Mouse (Mus musculus) adipocyte (in vitro differentiated cells): ENCODE results near the gene Cisd1.
A peak's percentile ranks its signal among the peaks of the same experiment; 100 is the strongest.
"Not testable (repeated sequence)": the region's sequence is repeated elsewhere in the genome, so short reads cannot be mapped to it uniquely, and the experiment has no call there.

ENCODE experiments used
- DNase-seq: peaks from one replicate; pipeline ENCODE4 v3.0.0-alpha.2; 2016; ENCODE audit warnings: low spot score

Gene Cisd1

GRCm38 (mm10) chr10:71344579-71345143 is at the start of gene Cisd1:
TSS of gene Cisd1 (minus strand) at chr10:71344954.
- DNase-seq: peak; percentile 93

DNA sequence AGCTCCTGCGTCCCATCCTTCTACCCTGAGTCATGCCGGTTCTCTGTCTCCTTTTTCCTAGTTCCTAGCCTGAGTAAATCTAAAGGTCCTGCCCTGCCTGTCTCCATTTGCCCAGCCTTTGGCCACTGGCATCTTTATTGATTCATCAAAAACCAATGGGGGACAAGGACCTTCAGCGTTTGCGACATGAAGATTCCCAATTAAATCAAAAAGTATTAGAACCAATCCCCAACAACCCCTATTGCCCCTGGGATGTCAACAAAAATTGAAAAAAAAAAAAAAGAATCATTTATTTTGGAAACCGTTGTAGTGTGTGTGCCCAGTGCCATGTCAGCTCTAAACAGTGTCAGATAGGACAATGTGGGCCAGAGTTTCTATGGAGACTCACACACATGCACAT is 44.6 kb upstream of the Cisd1 start:
- DNase-seq: no peak

GRCm38 (mm10) chr10:71384159-71385044 is 39.6 kb upstream of the Cisd1 start:
- no peak for DNase-seq

DNA sequence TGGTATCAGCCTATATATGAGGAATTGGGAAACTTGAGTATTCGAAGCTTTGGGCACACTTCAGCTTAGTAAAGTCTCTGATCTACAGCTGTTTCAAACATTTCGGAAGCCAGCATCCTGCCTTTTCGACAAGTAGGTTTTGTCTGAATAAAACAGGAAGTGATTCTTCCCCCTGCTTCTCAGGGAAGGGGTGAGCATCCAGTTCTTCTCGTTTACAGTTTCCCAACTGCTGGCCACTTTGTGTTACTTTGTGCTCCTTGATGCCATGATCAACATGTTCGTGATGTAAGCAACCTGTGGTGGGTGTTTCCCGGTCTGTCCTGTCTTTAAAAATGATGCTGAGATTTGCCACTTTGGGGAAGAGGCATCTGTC is 38.8 kb upstream of the Cisd1 start:
- DNase-seq: not testable (repeated sequence)

GRCm38 (mm10) chr10:71382858-71383551 is 38.3 kb upstream of the Cisd1 start:
- DNase-seq: no peak

- no peak for DNase-seq
Measured at GRCm38 (mm10) chr10:71382109-71382508, 37.4 kb upstream of the Cisd1 start.

GRCm38 (mm10) chr10:71381471-71382033 is 36.8 kb upstream of the Cisd1 start:
- DNase-seq: no peak

GRCm38 (mm10) chr10:71380406-71380805 is 35.7 kb upstream of the Cisd1 start:
- no peak for DNase-seq

DNA sequence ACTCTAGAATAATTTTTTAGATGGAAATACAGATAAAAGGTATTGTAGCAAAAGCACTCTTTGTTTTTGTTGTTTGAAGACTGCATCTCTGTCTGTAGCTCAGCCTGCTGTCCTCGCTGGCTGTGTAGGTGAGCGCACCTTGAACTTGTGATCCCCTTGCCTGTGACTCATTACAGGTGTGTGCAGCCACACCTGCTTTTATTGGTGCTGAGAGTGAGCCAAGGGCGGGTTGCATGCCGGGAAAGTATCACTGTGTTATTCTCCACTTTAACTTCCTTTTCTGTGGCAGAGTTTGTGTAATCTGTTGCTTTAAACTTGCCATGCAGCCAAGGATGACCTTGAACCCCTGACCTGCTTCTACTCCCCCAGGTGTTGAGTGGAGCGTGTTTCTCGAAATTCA is 31.3 kb upstream of the Cisd1 start:
- no peak for DNase-seq

DNA sequence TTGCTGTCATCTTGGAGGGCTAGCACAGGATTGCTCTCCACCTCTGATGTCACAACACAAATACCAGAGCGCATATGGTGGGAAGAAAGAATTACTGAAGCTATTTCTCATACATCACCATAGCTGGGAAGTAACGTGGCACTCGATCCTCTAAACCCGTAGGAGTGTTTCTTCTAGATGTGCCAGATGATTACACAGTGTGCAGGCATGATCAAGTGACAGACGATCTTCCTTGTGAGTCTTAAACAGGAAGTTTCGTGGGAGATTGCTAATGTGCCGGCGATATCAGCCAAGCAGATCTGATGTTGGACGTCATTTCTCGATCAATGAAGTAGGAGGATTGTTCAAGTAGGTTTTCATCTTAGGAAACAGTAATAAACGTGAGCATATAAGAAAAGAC is 29.0 kb upstream of the Cisd1 start:
- no peak for DNase-seq

GRCm38 (mm10) chr10:71371881-71372280 is 27.1 kb upstream of the Cisd1 start:
- DNase-seq: no peak

DNA sequence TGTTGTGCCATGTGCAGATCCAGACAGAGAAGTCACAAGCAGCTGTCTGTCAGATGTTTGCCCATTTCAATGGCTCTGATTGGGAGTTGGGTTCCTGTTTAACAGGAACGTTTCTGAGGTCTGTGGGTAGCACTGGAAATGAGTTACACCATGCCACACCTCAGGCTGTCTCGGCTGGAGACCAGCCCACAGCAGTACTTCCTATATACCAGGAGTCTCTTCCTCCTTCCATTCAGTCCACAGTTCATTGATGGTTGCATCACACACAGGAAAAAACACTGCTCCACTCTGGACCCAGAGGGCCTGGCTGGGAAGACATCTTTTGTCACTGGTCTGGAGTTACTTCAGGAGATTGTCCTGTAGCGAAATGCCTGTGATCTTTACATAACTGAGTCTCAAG is 24.7 kb upstream of the Cisd1 start:
- DNase-seq: no peak

DNA sequence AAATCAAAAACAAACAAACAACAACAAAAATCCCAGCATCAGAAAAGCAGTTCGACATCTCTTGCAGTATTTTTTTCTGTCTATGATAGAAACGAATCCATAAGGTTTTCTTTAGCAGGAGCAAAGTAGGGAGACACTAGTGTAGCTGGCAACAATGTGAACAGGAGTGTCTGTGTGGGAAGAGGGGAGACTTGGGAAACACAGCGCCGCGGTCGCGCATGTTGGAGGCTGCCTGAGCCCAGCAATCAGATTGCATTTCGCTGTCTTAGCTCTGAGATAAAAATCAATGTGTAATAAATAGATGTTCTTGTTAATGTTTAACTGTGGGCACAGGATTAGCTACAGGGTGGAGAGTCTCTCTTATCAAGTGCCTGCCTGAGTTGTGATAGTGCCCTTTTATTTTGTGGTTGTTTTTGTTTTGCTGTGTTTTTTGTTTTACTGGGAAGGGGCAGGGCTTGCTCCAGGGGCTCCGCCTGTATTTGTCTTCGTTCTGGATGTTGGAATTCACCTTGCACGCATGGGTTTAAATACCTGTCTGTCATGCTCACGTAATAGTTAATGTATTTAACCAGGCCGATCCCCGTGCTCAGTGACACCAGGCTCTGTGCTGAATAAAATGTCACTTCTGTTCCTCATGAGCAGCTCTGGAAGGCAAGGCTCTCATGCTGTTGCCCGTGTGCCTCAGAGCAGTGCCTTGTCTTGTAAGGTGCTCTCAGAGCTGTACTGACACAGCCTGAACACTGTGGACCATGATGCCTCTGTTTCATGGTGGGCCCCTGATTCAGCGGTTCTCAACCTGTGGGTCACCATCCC is 23.6 kb upstream of the Cisd1 start:
- DNase-seq: no peak

- DNase-seq: no peak
Measured at GRCm38 (mm10) chr10:71363858-71364257, 19.1 kb upstream of the Cisd1 start.

GRCm38 (mm10) chr10:71363440-71363839 is 18.7 kb upstream of the Cisd1 start:
- no peak for DNase-seq

DNA sequence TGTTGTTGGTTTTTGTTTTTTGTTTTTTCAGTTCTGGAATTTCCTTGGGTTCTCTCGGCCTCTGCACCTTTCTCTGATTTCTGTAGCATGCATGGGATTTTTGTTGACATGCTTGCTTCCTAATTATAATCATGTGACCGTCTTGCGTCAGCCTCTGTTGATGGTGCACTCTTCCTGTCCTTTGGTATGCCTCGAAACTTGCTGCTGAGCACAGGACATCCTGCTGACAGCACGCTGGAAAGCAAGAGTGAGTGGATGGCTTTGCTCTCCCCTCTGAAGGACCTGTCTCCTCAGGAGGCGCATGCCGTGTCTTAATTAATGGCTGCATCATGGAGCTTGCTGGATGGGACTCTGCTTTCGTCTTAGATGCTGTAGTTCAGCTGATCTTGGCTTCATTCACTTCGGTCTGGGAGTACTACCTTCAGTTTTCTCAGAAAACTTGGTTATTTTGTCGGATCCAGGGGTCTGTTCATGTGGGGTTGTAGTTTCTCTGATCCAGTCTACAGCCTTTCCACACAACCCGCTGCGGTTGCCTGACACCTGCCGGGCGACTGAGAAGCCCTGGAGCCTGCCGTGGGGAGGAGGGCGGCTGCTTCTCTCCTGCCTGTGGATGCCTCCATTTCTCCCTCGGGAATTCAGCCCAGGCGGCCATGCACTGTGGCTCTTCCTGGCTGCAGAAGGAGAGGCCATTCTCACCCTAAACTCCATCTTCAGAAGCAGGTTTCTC is 17.2 kb upstream of the Cisd1 start:
- no peak for DNase-seq

GRCm38 (mm10) chr10:71361044-71361443 is 16.3 kb upstream of the Cisd1 start:
- DNase-seq: no peak

- DNase-seq: no peak
Measured at GRCm38 (mm10) chr10:71354947-71355346, 10.2 kb upstream of the Cisd1 start.

DNA sequence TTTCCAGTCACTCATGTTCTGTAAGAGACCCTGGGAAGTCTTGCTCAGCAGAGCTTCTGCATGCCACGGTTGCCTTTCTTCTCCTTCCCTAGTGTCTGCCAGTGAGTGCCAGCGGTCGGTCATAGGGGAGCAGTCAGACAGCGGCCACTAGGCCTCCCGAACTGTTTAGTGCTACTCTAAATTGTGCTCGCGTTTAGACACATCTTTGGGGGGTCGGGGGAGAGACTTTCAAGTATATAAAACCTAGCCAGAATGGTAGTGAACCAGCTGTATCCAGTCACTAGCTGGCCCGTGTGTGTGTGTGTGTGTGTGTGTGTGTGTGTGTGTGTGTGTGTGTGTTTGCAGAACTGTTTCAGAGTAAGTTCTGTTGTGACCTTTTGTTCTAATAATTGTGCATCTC is 9.1 kb upstream of the Cisd1 start:
- DNase-seq: no peak

DNA sequence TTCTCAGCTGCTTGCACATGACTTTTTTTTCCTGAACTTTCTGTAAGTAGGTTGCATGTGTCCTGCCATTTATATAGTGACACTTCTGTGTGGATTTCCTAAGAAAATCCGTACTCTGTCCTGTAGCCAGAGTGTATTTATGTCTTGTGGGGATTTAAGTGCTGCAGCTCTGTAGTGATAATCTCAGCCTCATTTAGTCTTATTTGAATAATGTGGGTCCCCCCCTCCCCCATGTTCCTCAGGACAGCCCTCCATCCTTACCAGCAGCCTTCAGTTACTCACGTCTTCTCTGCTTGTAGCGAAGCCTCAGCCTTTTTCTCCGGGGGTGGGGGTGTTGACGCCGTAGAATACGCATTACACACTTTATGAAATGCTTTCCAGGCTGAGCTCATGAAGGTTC is 6.5 kb upstream of the Cisd1 start:
- DNase-seq: no peak

GRCm38 (mm10) chr10:71349290-71349689 is 4.5 kb upstream of the Cisd1 start:
- peak; percentile 37 for DNase-seq
